Mouse (Mus musculus): Measurements from ENCODE around the gene Thumpd3. TPM values are rescaled to one million over a fixed set of nuclear protein-coding genes. Genes with fewer than 3 reads are reported as not detected.

The Thumpd3 gene
- total and polyA plus RNA-seq, 2 experiments from 2014 or later, result 22.6 to 28.8 TPM

DNA sequence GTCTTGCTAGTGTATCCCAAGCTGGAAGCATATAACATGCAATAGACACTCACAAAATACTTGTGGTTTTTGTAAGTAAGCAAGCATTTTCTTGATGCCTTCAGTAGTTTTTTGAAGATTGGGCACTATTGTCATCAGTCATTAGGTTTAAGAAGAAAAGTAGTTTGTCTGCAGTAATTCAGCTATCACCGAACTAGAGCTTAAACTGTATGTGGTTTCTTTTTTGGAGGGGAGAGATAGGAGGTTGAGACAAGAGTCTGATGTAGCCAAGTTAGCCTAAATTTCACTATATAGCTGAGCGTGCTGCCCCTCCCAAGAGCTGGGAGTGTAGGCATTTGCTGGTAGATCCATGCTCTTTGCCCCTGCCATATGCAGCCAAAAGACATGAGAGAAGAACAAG is 2.3 kb downstream of the Thumpd3 start:
- no peaks in the 10 kb centered on the region for H3K9me3 ChIP-seq (replicated peaks; ENCODE audit: control insufficient read depth, low read length)
- H3K9ac ChIP-seq (replicated peaks; ENCODE audit: low read depth, low read length), result no peak overlapping the region
- peaks cover 13% of the 10 kb centered on the region; the same call in 1 of the 2 replicates for H3K4me1 ChIP-seq (ENCODE audit: control insufficient read depth, insufficient read depth)
- no peak for ATAC-seq (ENCODE audit: insufficient read depth, low read depth)
- no peaks in the 10 kb centered on the region for H3K27me3 ChIP-seq (ENCODE audit: control insufficient read depth, insufficient read depth, low read length)
- no peak overlapping the region for H3K4me2 ChIP-seq (ENCODE audit: low read depth, low read length)
- no peak overlapping the region for H3K27ac ChIP-seq (ENCODE audit: low read depth)
- WGBS, result 92% methylated on average over 2 of the region's 2 CpGs
- TF ChIP-seq EP300 (IDR thresholded peaks at IDR 0.05; ENCODE audit: low read depth), result no peak
- no peak for TF ChIP-seq CTCF (IDR thresholded peaks at IDR 0.05; ENCODE audit: low read depth)
- DNase-seq (ENCODE audit: low spot score), result no peak
- H3K36me3 ChIP-seq (replicated peaks; ENCODE audit: control insufficient read depth, insufficient read depth, low read length), result peaks cover 31% of the 10 kb centered on the region
- no peak overlapping the region for H3K4me3 ChIP-seq (ENCODE audit: low read depth, low read length)

- no peak overlapping the region for H3K4me3 ChIP-seq (ENCODE audit: low read depth, low read length)
- DNase-seq (ENCODE audit: low spot score) (no peak), ATAC-seq (ENCODE audit: insufficient read depth, low read depth) (no peak)
- peaks cover 31% of the 10 kb centered on the region for H3K36me3 ChIP-seq (replicated peaks; ENCODE audit: control insufficient read depth, insufficient read depth, low read length)
- H3K27me3 ChIP-seq (ENCODE audit: control insufficient read depth, insufficient read depth, low read length), result no peaks in the 10 kb centered on the region
- H3K4me2 ChIP-seq (ENCODE audit: low read depth, low read length), result no peak overlapping the region
- no peak overlapping the region for H3K27ac ChIP-seq (ENCODE audit: low read depth)
- 88% methylated on average over 3 of the region's 3 CpGs for WGBS
- no peaks in the 10 kb centered on the region for H3K9me3 ChIP-seq (replicated peaks; ENCODE audit: control insufficient read depth, low read length)
- H3K9ac ChIP-seq (replicated peaks; ENCODE audit: low read depth, low read length), result no peak overlapping the region
- peaks cover 13% of the 10 kb centered on the region; the same call in 1 of the 2 replicates for H3K4me1 ChIP-seq (ENCODE audit: control insufficient read depth, insufficient read depth)
- TF ChIP-seq EP300 (IDR thresholded peaks at IDR 0.05; ENCODE audit: low read depth), result no peak
- TF ChIP-seq CTCF (IDR thresholded peaks at IDR 0.05; ENCODE audit: low read depth), result no peak
These were observed 3.1 kb downstream of the Thumpd3 start for GRCm38 (mm10) chr6:113049159-113049558.

- no peak for DNase-seq (ENCODE audit: low spot score)
- peaks cover 55% of the 10 kb centered on the region for H3K36me3 ChIP-seq (replicated peaks; ENCODE audit: control insufficient read depth, insufficient read depth, low read length)
- 55% methylated on average over 3 of the region's 3 CpGs for WGBS
These were observed 6.9 kb downstream of the Thumpd3 start for GRCm38 (mm10) chr6:113052972-113053371.

DNA sequence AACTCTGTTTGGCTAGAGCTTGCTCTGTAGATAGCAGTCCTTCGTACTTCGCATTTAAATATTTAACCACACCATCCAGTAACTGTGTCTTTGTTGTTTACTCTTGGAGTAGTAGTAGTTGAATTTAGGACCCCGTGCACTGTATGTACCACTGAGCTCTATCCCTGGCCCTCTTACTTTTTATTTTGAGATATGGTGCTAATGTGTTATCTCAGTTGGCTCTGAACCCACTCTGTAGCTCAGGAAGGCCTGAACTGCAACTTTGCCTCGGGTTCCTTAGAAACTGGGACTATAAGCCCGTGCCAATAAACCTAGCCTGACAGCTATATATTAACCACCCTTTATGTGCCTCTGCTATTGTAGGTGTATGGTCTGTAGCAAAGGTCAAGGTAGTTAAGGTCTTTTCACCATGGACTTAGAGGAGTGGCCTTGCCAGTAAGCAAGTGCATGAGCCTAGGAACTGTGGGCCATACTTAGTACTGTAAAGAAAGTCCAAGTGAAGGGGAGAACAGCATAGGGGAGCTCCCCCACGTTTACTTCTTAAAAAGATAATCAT is 8.6 kb downstream of the Thumpd3 start:
- no peaks in the 10 kb centered on the region for H3K9me3 ChIP-seq (replicated peaks; ENCODE audit: control insufficient read depth, low read length)
- WGBS, result 73% methylated on average over 6 of the region's 6 CpGs
- H3K4me2 ChIP-seq (ENCODE audit: low read depth, low read length), result no peak overlapping the region
- no peaks in the 10 kb centered on the region for H3K27me3 ChIP-seq (ENCODE audit: control insufficient read depth, insufficient read depth, low read length)
- no peak overlapping the region for H3K27ac ChIP-seq (ENCODE audit: low read depth)
- peaks cover 49% of the 10 kb centered on the region for H3K36me3 ChIP-seq (replicated peaks; ENCODE audit: control insufficient read depth, insufficient read depth, low read length)
- H3K4me1 ChIP-seq (ENCODE audit: control insufficient read depth, insufficient read depth), result no peaks in the 10 kb centered on the region
- no peak overlapping the region for H3K9ac ChIP-seq (replicated peaks; ENCODE audit: low read depth, low read length)
- no peak for TF ChIP-seq CTCF (IDR thresholded peaks at IDR 0.05; ENCODE audit: low read depth)
- TF ChIP-seq EP300 (IDR thresholded peaks at IDR 0.05; ENCODE audit: low read depth), result no peak
- DNase-seq (ENCODE audit: low spot score) (no peak), ATAC-seq (ENCODE audit: insufficient read depth, low read depth) (no peak)
- H3K4me3 ChIP-seq (ENCODE audit: low read depth, low read length), result no peak overlapping the region

More at GRCm38 (mm10) chr6:113052972-113053371, 6.9 kb downstream of the Thumpd3 start:
- no peak for ATAC-seq (ENCODE audit: insufficient read depth, low read depth)
- Histone ChIP-seq H3K4me3 (ENCODE audit: low read depth, low read length) (no peak overlapping the region), H3K27ac (ENCODE audit: low read depth) (no peak overlapping the region), H3K4me1 (ENCODE audit: control insufficient read depth, insufficient read depth) (no peaks in the 10 kb centered on the region), H3K27me3 (ENCODE audit: control insufficient read depth, insufficient read depth, low read length) (no peaks in the 10 kb centered on the region), H3K9me3 (replicated peaks; ENCODE audit: control insufficient read depth, low read length) (no peaks in the 10 kb centered on the region), H3K4me2 (ENCODE audit: low read depth, low read length) (no peak overlapping the region), H3K9ac (replicated peaks; ENCODE audit: low read depth, low read length) (no peak overlapping the region)
- TF ChIP-seq EP300 (IDR thresholded peaks at IDR 0.05; ENCODE audit: low read depth), result no peak
- TF ChIP-seq CTCF (IDR thresholded peaks at IDR 0.05; ENCODE audit: low read depth), result no peak

DNA sequence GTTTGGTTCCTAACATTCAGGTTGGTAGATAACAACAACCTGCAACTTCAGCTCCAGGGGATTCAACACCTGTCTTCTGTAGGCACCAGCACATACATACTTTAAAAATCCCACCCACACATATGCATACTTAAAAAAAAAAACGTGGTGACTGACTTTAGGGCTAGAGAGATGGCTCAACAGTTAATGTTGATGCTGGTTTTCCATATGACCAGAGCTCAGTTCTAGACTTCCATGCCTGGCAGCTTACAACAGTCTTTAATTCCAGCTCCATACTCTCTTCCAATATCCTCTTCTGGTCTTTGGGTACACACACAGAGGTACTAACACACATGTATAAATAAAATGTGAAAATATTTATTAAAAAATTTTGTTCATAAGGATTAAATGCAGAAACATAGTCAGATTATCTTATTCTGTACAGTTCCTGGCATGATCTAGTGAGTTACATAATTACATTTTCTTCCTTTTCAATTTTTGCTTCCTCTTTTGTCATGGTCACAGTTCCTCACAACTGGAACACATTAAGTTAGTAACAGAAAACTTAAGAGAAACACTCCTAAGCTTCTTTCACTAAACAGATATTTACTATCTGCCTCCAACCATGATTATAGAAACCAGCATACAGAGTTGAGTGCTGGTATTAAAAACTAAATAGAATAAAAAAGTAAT is 15.0 kb downstream of the Thumpd3 start:
- H3K4me3 ChIP-seq (ENCODE audit: low read depth, low read length), result no peak overlapping the region
- H3K9me3 ChIP-seq (replicated peaks; ENCODE audit: control insufficient read depth, low read length), result no peaks in the 10 kb centered on the region
- H3K36me3 ChIP-seq (replicated peaks; ENCODE audit: control insufficient read depth, insufficient read depth, low read length), result peaks cover 74% of the 10 kb centered on the region
- no peaks in the 10 kb centered on the region for H3K27me3 ChIP-seq (ENCODE audit: control insufficient read depth, insufficient read depth, low read length)
- TF ChIP-seq EP300 (IDR thresholded peaks at IDR 0.05; ENCODE audit: low read depth) (no peak), CTCF (IDR thresholded peaks at IDR 0.05; ENCODE audit: low read depth) (no peak)
- H3K9ac ChIP-seq (replicated peaks; ENCODE audit: low read depth, low read length), result no peak overlapping the region
- no peak overlapping the region for H3K27ac ChIP-seq (ENCODE audit: low read depth)
- ATAC-seq (ENCODE audit: insufficient read depth, low read depth), result no peak
- 60% methylated on average over 1 of the region's 1 CpGs for WGBS
- no peak for DNase-seq (ENCODE audit: low spot score)
- no peak overlapping the region for H3K4me2 ChIP-seq (ENCODE audit: low read depth, low read length)
- H3K4me1 ChIP-seq (ENCODE audit: control insufficient read depth, insufficient read depth), result no peaks in the 10 kb centered on the region
